Comparison of ENCODE assay signal across 21 mouse cellular contexts in the genomic region with DNA sequence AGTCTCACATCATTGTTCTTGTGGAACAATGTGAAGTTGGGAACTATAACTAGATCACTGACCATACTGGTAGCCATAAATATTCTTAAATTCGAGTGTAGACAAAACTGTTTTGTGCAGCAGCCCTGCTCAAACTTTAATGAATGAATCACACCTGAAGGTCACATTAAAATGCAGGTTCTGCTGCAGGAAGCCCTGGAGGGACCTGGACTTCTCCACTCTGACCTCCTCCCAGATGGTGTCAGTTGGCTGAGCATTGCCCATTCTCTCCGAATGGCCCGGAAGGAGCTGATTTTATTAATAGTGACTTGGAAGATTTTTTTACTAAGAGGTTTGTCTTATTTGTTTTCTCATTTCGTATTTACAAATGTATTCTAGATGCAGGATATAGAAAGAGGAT.
DNase-seq lines count a peak whose midpoint lies in the region; ATAC-seq lines count a peak whose summit lies in the region.
"Had no signal": no experiment of that assay in that cellular context is flagged by ENCODE, and none has a peak within 500 bp of the region (broad histone marks: within the 10 kb centered on the region; RNA-seq: fewer than 3 reads in every experiment).

No protein-coding gene starts in this region.

- H3K4me1 ChIP-seq in kidney, embryonic 16.5 days (ENCODE audit: insufficient read depth, low read length) = no peaks in the 10 kb centered on the region
- H3K4me1 ChIP-seq in limb, embryonic 10.5 days = peaks cover 29% of the 10 kb centered on the region
- H3K4me1 ChIP-seq: embryonic facial prominence, embryonic 12.5 days; forebrain, embryonic 13.5 days; forebrain, embryonic 15.5 days had no signal

- no peaks in the 10 kb centered on the region for H3K9me3 ChIP-seq in kidney, embryonic 16.5 days (ENCODE audit: low read length)
- H3K9me3 ChIP-seq in limb, embryonic 10.5 days (replicated peaks) = no peaks in the 10 kb centered on the region
- H3K9me3 ChIP-seq: embryonic facial prominence, embryonic 10.5 days; embryonic facial prominence, embryonic 12.5 days; forebrain, embryonic 13.5 days; forebrain, embryonic 15.5 days had no signal

- H3K4me2 ChIP-seq in kidney, embryonic 16.5 days (replicated peaks; ENCODE audit: low read depth, low read length) = no peak overlapping the region
- H3K4me2 ChIP-seq: embryonic facial prominence, embryonic 12.5 days; forebrain, embryonic 13.5 days; forebrain, embryonic 15.5 days had no signal

- no peak overlapping the region for H3K9ac ChIP-seq in kidney, embryonic 16.5 days (replicated peaks; ENCODE audit: low read length)
- H3K9ac ChIP-seq: embryonic facial prominence, embryonic 12.5 days; forebrain, embryonic 13.5 days; forebrain, embryonic 15.5 days had no signal

- no peaks in the 10 kb centered on the region for H3K27me3 ChIP-seq in kidney, embryonic 16.5 days (ENCODE audit: insufficient read depth, low read length)
- H3K27me3 ChIP-seq in limb, embryonic 10.5 days (ENCODE audit: low read depth, poor library complexity, severe bottlenecking) = no peaks in the 10 kb centered on the region
- H3K27me3 ChIP-seq: CH12.LX; embryonic facial prominence, embryonic 12.5 days; forebrain, embryonic 13.5 days; forebrain, embryonic 15.5 days had no signal

- H3K36me3 ChIP-seq in kidney, embryonic 16.5 days (ENCODE audit: insufficient read depth, low read length) = no peaks in the 10 kb centered on the region
- H3K36me3 ChIP-seq in limb, embryonic 10.5 days = no peaks in the 10 kb centered on the region
- H3K36me3 ChIP-seq: embryonic facial prominence, embryonic 10.5 days; embryonic facial prominence, embryonic 12.5 days; forebrain, embryonic 15.5 days had no signal

- H3K4me3 ChIP-seq in kidney, embryonic 16.5 days (ENCODE audit: low read length) = no peak overlapping the region
- no peak overlapping the region for H3K4me3 ChIP-seq in limb, embryonic 10.5 days
- H3K4me3 ChIP-seq: embryonic facial prominence, embryonic 10.5 days; embryonic facial prominence, embryonic 12.5 days; forebrain, embryonic 13.5 days; forebrain, embryonic 15.5 days had no signal

- DNase-seq in kidney, adult 11 months = peak; percentile 9
- DNase-seq in kidney, postnatal 14 days = no peak
- peak; percentile 16 for DNase-seq in kidney, adult 9 months
- no peak for DNase-seq in limb, embryonic 10.5 days (ENCODE audit: low spot score)
- no peak for DNase-seq in layer of hippocampus, postnatal 14 days (ENCODE audit: low spot score in 2 of 2)
- DNase-seq in cerebellum, postnatal 14 days = no peak
- DNase-seq: adrenal gland, adult 2 months; adrenal gland, postnatal 10 days; adrenal gland, postnatal 25 days; B cell, adult 2 months; cerebellum, adult 11 months; cerebellum, adult 18-20 months; cerebellum, adult 8-10 months; cerebellum, adult 9-11 months had no signal

- 38% methylated on average over 4 of the region's 4 CpGs for WGBS in kidney, embryonic 16.5 days
- 41% methylated on average over 4 of the region's 4 CpGs for WGBS in limb, embryonic 10.5 days

- no peak for ATAC-seq in kidney, embryonic 16.5 days (ENCODE audit: low FRiP score, low TSS enrichment)
- ATAC-seq: CD4-positive, CD25-positive, alpha-beta regulatory T cell, adult 4 months; forebrain, embryonic 13.5 days; forebrain, embryonic 15.5 days had no signal

- no peak overlapping the region for H3K27ac ChIP-seq in kidney, embryonic 16.5 days (ENCODE audit: low read length)
- H3K27ac ChIP-seq in limb, embryonic 10.5 days = peak overlapping the region; percentile 72; the same call in 1 of the 2 replicates
- H3K27ac ChIP-seq: embryonic facial prominence, embryonic 10.5 days; embryonic facial prominence, embryonic 12.5 days; forebrain, embryonic 13.5 days; forebrain, embryonic 15.5 days had no signal

Comparison
In these comparisons a context has a peak if more than half of its experiments do, and no peak if none do; other contexts are left out.
1. DNase-seq: peak in kidney, adult 11 months (single experiment) and kidney, adult 9 months (single experiment); none in kidney, postnatal 14 days (single experiment), limb, embryonic 10.5 days (single experiment), layer of hippocampus, postnatal 14 days (0 of 2) and cerebellum, postnatal 14 days (0 of 2).